Mouse (Mus musculus): ENCODE measurements around the gene Slc4a1.

GRCm38 (mm10) chr11:102382794-102383193, 16.8 kb upstream of the Slc4a1 start:
- TF ChIP-seq EP300 (IDR thresholded peaks at IDR 0.05; ENCODE audit: insufficient read depth, low read depth, low read length), result no peak
- TF ChIP-seq CTCF (IDR thresholded peaks at IDR 0.05), result no peak

Data from heart, adult 2 months (tissue).